Mouse (Mus musculus): ENCODE data around the gene Reg3a. TPM values are rescaled to one million over a fixed set of nuclear protein-coding genes. Genes with fewer than 3 reads are reported as not detected.
"Not testable (repeated sequence)": the region's sequence is repeated elsewhere in the genome, so short reads cannot be mapped to it uniquely, and the experiment has no call there.

Gene Reg3a
- polyA plus RNA-seq, 1 experiment: 0.14 TPM

GRCm38 (mm10) chr6:78385609-78386008 is 5.1 kb downstream of the Reg3a start:
- Histone ChIP-seq H3K27me3 (ENCODE audit: control insufficient read depth, insufficient read depth, low read length) (no peaks in the 10 kb centered on the region), H3K36me3 (ENCODE audit: control insufficient read depth, insufficient read depth, low read length) (no peaks in the 10 kb centered on the region), H3K27ac (ENCODE audit: control insufficient read depth, insufficient read depth, low read depth, low read length) (no peak overlapping the region), H3K4me3 (ENCODE audit: control insufficient read depth, low read depth, low read length) (no peak overlapping the region), H3K4me1 (ENCODE audit: control insufficient read depth, insufficient read depth, low read length) (no peaks in the 10 kb centered on the region)
- TF ChIP-seq POLR2A (IDR thresholded peaks at IDR 0.05; ENCODE audit: control insufficient read depth, low read depth, low read length) (no peak), CTCF (IDR thresholded peaks at IDR 0.05; ENCODE audit: control insufficient read depth, insufficient read depth, insufficient replicate concordance, low read depth, low read length) (no peak)

- H3K27me3 ChIP-seq (ENCODE audit: control insufficient read depth, insufficient read depth, low read length); H3K4me3 ChIP-seq (ENCODE audit: control insufficient read depth, low read depth, low read length); H3K4me1 ChIP-seq (ENCODE audit: control insufficient read depth, insufficient read depth, low read length); H3K36me3 ChIP-seq (ENCODE audit: control insufficient read depth, insufficient read depth, low read length); H3K27ac ChIP-seq (ENCODE audit: control insufficient read depth, insufficient read depth, low read depth, low read length): not testable (repeated sequence)
Observed at GRCm38 (mm10) chr6:78395323-78395722, 14.8 kb downstream of the Reg3a start, which contains the start of gene Reg2. Gene Reg2 (plus strand): TSS chr6:78395623.

GRCm38 (mm10) chr6:78422411-78422810 is 41.9 kb downstream of the Reg3a start, which contains the start of gene Reg1:
Gene Reg1 (plus strand): TSS chr6:78422711.
- H3K36me3 ChIP-seq (ENCODE audit: control insufficient read depth, insufficient read depth, low read length); H3K4me1 ChIP-seq (ENCODE audit: control insufficient read depth, insufficient read depth, low read length); H3K4me3 ChIP-seq (ENCODE audit: control insufficient read depth, low read depth, low read length); H3K27ac ChIP-seq (ENCODE audit: control insufficient read depth, insufficient read depth, low read depth, low read length); H3K27me3 ChIP-seq (ENCODE audit: control insufficient read depth, insufficient read depth, low read length): not testable (repeated sequence)

GRCm38 (mm10) chr6:78425497-78425896 is 45.0 kb downstream of the Reg3a start:
- no peak overlapping the region for H3K27ac ChIP-seq (ENCODE audit: control insufficient read depth, insufficient read depth, low read depth, low read length)
- no peaks in the 10 kb centered on the region for H3K36me3 ChIP-seq (ENCODE audit: control insufficient read depth, insufficient read depth, low read length)
- H3K4me1 ChIP-seq (ENCODE audit: control insufficient read depth, insufficient read depth, low read length): no peaks in the 10 kb centered on the region
- TF ChIP-seq CTCF (IDR thresholded peaks at IDR 0.05; ENCODE audit: control insufficient read depth, insufficient read depth, insufficient replicate concordance, low read depth, low read length): no peak
- no peak for TF ChIP-seq POLR2A (IDR thresholded peaks at IDR 0.05; ENCODE audit: control insufficient read depth, low read depth, low read length)
- H3K27me3 ChIP-seq (ENCODE audit: control insufficient read depth, insufficient read depth, low read length): no peaks in the 10 kb centered on the region
- no peak overlapping the region for H3K4me3 ChIP-seq (ENCODE audit: control insufficient read depth, low read depth, low read length)

Other genes with a start within 250 kb of the Reg3a start
- 0.14 and 0.43 TPM in 2 replicates for gene Reg3b, start 10.1 kb upstream of the Reg3a start, polyA plus RNA-seq (2012; rRNA removed)
- gene Reg3d, start 1.8 kb upstream of the Reg3a start, polyA plus RNA-seq (2012; rRNA removed): 0.32 TPM in 1 of 2 replicates, not detected in the other
- gene Reg2, start 14.9 kb downstream of the Reg3a start, polyA plus RNA-seq (2012; rRNA removed): not detected in 2 replicates
- 0.35 and 0.78 TPM in 2 replicates for gene Reg1, start 42.0 kb downstream of the Reg3a start, polyA plus RNA-seq (2012; rRNA removed)
- 0.35 TPM in 1 of 2 replicates, not detected in the other for gene Reg3g, start 88.2 kb downstream of the Reg3a start, polyA plus RNA-seq (2012; rRNA removed)

Measured in testis, adult 2 months (tissue).